Mouse (Mus musculus) lung, adult 2 months (tissue): ENCODE results near the gene Ugt1a10.
"Not testable (repeated sequence)": the region's sequence is repeated elsewhere in the genome, so short reads cannot be mapped to it uniquely, and the experiment has no call there.

Source experiments
- CTCF ChIP-seq: fragments of 200-500 bp; IDR thresholded peaks from 2 replicates; pipeline ENCODE4 v1.5.1; 2011; ENCODE audit warnings: mild to moderate bottlenecking, low read length, control low read depth; ENCODE audit not compliant: insufficient read depth
- POLR2A ChIP-seq: fragments of 200-500 bp; IDR thresholded peaks from 2 replicates; pipeline ENCODE4 v1.6.1; 2011; ENCODE audit warnings: low read depth, mild to moderate bottlenecking, control low read depth, low read length, borderline replicate concordance; ENCODE audit errors: extremely low read depth

DNA sequence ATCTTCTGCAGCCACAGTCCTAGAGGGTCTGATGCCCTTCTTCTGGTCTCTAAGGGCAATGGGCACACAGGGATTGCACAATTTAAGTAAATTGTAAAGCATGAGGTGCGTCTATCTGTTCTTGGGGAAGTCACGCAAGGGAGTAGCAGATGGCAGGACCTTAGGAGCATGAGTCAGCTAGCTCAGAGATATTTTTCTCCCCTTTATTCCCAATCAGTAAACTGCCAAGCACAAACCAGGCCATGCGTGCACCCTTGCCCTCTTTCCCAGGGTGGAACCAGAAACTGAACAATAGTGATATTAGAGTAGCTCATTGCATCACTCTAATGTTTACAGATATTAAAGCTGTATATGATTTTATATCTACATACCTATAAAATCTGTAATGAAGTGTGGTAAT lies 43.4 kb downstream of the Ugt1a10 start:
- TF ChIP-seq POLR2A, CTCF: not testable (repeated sequence)
